ENCODE assay signal across 31 mouse cellular contexts in genomic region chr13:38914771-38915170, GRCm38 (mm10). TPM values are rescaled to one million over a fixed set of nuclear protein-coding genes. Genes with fewer than 3 reads are reported as not detected.
DNase-seq lines count a peak whose midpoint lies in the region; ATAC-seq and TF ChIP-seq lines count a peak whose summit lies in the region.
"Had no signal": no experiment of that assay in that cellular context is flagged by ENCODE, and none has a peak within 500 bp of the region (broad histone marks: within the 10 kb centered on the region; RNA-seq: fewer than 3 reads in every experiment).

No protein-coding gene starts in this region.

- H3K36me3 ChIP-seq in forebrain, embryonic 16.5 days (ENCODE audit: control insufficient read depth, insufficient read depth) = no peaks in the 10 kb centered on the region
- H3K36me3 ChIP-seq: embryonic facial prominence, embryonic 12.5 days; embryonic facial prominence, embryonic 15.5 days; forebrain, embryonic 10.5 days; heart, embryonic 12.5 days; heart, embryonic 15.5 days; hindbrain, embryonic 10.5 days; hindbrain, embryonic 13.5 days; intestine, embryonic 15.5 days had no signal

- H3K9ac ChIP-seq in forebrain, embryonic 16.5 days (replicated peaks; ENCODE audit: low read depth, low read length) = no peak overlapping the region
- H3K9ac ChIP-seq: embryonic facial prominence, embryonic 12.5 days; embryonic facial prominence, embryonic 15.5 days; heart, embryonic 12.5 days; heart, embryonic 15.5 days; hindbrain, embryonic 13.5 days; intestine, embryonic 15.5 days had no signal

- no peak overlapping the region for H3K27ac ChIP-seq in forebrain, embryonic 16.5 days (ENCODE audit: low read length)
- H3K27ac ChIP-seq: embryonic facial prominence, embryonic 12.5 days; embryonic facial prominence, embryonic 15.5 days; forebrain, embryonic 10.5 days; heart, embryonic 15.5 days; hindbrain, embryonic 10.5 days; hindbrain, embryonic 13.5 days; intestine, embryonic 15.5 days had no signal

- H3K9me3 ChIP-seq in forebrain, embryonic 16.5 days (ENCODE audit: control insufficient read depth, low read length) = no peaks in the 10 kb centered on the region
- H3K9me3 ChIP-seq: embryonic facial prominence, embryonic 12.5 days; embryonic facial prominence, embryonic 15.5 days; forebrain, embryonic 10.5 days; heart, embryonic 12.5 days; heart, embryonic 15.5 days; hindbrain, embryonic 10.5 days; hindbrain, embryonic 13.5 days; intestine, embryonic 15.5 days had no signal

- TF ChIP-seq POLR2A in brain, embryonic 14.5 days (IDR thresholded peaks at IDR 0.05; ENCODE audit: borderline replicate concordance, extremely low read depth, insufficient read depth, insufficient read length, poor library complexity, severe bottlenecking) = no peak

- TF ChIP-seq CTCF in brain, embryonic 14.5 days (IDR thresholded peaks at IDR 0.05; ENCODE audit: borderline replicate concordance, extremely low read depth, insufficient read depth, insufficient read length) = no peak

- no peak overlapping the region for H3K4me2 ChIP-seq in forebrain, embryonic 16.5 days (ENCODE audit: low read length)
- H3K4me2 ChIP-seq: embryonic facial prominence, embryonic 12.5 days; embryonic facial prominence, embryonic 15.5 days; heart, embryonic 12.5 days; heart, embryonic 15.5 days; hindbrain, embryonic 13.5 days; intestine, embryonic 15.5 days had no signal

- DNase-seq in heart, adult 11 months = peak; percentile 21
- no peak for DNase-seq in heart, adult 8-10 months (ENCODE audit: low spot score)
- DNase-seq in MN1 (ENCODE audit: low spot score) = peak; percentile 18
- peak; percentile 10 for DNase-seq in brain, embryonic 14.5 days (ENCODE audit: low read depth)
- peak; percentile 18 for DNase-seq in forelimb bud, embryonic 11.5 days (ENCODE audit: low read depth, low spot score)
- DNase-seq in adrenal gland, postnatal 10 days = no peak
- no peak for DNase-seq in kidney, postnatal 10 days
- DNase-seq: adrenal gland, adult 2 months; adrenal gland, postnatal 25 days; B cell, adult 2 months; cerebellum, adult 18-20 months; cerebellum, adult 9-10 months; cerebellum, postnatal 14 days; gastrocnemius, postnatal 10 days; gastrocnemius, postnatal 36 days; heart, postnatal 10 days; heart, postnatal 36 days; kidney, adult 11 months had no signal

- 72% methylated on average over 6 of the region's 6 CpGs for WGBS in forebrain, embryonic 16.5 days

- H3K4me1 ChIP-seq in forebrain, embryonic 16.5 days (replicated peaks; ENCODE audit: control insufficient read depth, insufficient read depth, low read length) = peaks cover 4% of the 10 kb centered on the region; the same call in 1 of the 2 replicates
- H3K4me1 ChIP-seq: embryonic facial prominence, embryonic 12.5 days; embryonic facial prominence, embryonic 15.5 days; heart, embryonic 12.5 days; heart, embryonic 15.5 days; hindbrain, embryonic 10.5 days; intestine, embryonic 15.5 days had no signal

- no peak overlapping the region for H3K4me3 ChIP-seq in forebrain, embryonic 16.5 days (replicated peaks; ENCODE audit: low read length)
- H3K4me3 ChIP-seq: embryonic facial prominence, embryonic 12.5 days; embryonic facial prominence, embryonic 15.5 days; erythroblast, embryonic 14.5 days; forebrain, embryonic 10.5 days; heart, embryonic 12.5 days; heart, embryonic 15.5 days; hindbrain, embryonic 10.5 days; hindbrain, embryonic 13.5 days; intestine, embryonic 15.5 days had no signal

- ATAC-seq in forebrain, embryonic 16.5 days = no peak
- ATAC-seq: CD4-positive, CD25-positive, alpha-beta regulatory T cell, adult 4 months; forebrain, embryonic 14.5 days; hindbrain, embryonic 16.5 days; intestine, embryonic 15.5 days had no signal

- no peaks in the 10 kb centered on the region for H3K27me3 ChIP-seq in forebrain, embryonic 16.5 days (replicated peaks; ENCODE audit: control insufficient read depth, insufficient read depth, low read length)
- H3K27me3 ChIP-seq: embryonic facial prominence, embryonic 12.5 days; embryonic facial prominence, embryonic 15.5 days; heart, embryonic 12.5 days; heart, embryonic 15.5 days; hindbrain, embryonic 13.5 days; intestine, embryonic 15.5 days had no signal

RNA-seq across cellular contexts. Expression of gene Slc35b3, which starts 45.9 kb away (rescaled TPM):
- 1 to 10 TPM; 2.7 to 5.5 (median 3.8) TPM for total RNA-seq in heart, adult 8-10 months (2022)
- polyA plus RNA-seq in brain, embryonic 14.5 days (2012; rRNA removed) = 31.8 and 41.2 TPM in 2 replicates
- total RNA-seq in adrenal gland, postnatal 10 days (2021) = 10 to 100 TPM; 21.8 to 24.7 TPM
- polyA plus RNA-seq in forebrain, embryonic 16.5 days (2015; fragmentation: Nextera tagmentation; extraction: Ambion mirVana) = 32.7 and 35.9 TPM in 2 replicates

Comparison
In these comparisons a context has a peak if more than half of its experiments do, and no peak if none do; other contexts are left out.
1. DNase-seq: peak in heart, adult 11 months (single experiment), MN1 (single experiment), brain, embryonic 14.5 days (single experiment) and forelimb bud, embryonic 11.5 days (single experiment); none in heart, adult 8-10 months (single experiment), adrenal gland, postnatal 10 days (single experiment) and kidney, postnatal 10 days (single experiment).